Mouse (Mus musculus) kidney, adult 2 months (tissue): ENCODE data around the gene Arhgap17. TPM values are rescaled to one million over a fixed set of nuclear protein-coding genes. Genes with fewer than 3 reads are reported as not detected.

Source experiments
- DNase-seq: peaks from one replicate; pipeline ENCODE4 v3.0.0; 2021
- H3K27ac ChIP-seq: fragments of 200-500 bp; 2 replicates; pipeline ENCODE4 v1.5.1; 2012; ENCODE audit warnings: low read depth, low read length, control low read depth, inconsistent platforms; ENCODE audit not compliant: insufficient read depth
- H3K27me3 ChIP-seq: fragments of 200-500 bp; replicated peaks from 2 replicates; pipeline ENCODE4 v1.6.1; 2012; ENCODE audit warnings: mild to moderate bottlenecking, moderate library complexity, low read length, inconsistent platforms; ENCODE audit not compliant: control insufficient read depth, insufficient read depth
- H3K36me3 ChIP-seq: fragments of 200-500 bp; 2 replicates; pipeline ENCODE4 v1.6.1; 2012; ENCODE audit warnings: mild to moderate bottlenecking, moderate library complexity, low read length, inconsistent platforms; ENCODE audit not compliant: control insufficient read depth, insufficient read depth
- H3K4me1 ChIP-seq: fragments of 200-500 bp; 2 replicates; pipeline ENCODE4 v1.6.1; 2011; ENCODE audit warnings: low read length; ENCODE audit not compliant: control insufficient read depth, insufficient read depth
- H3K4me3 ChIP-seq: fragments of 200-500 bp; 2 replicates; pipeline ENCODE4 v1.5.1; 2011; ENCODE audit warnings: mild to moderate bottlenecking, low read depth, low read length, control low read depth; ENCODE audit not compliant: insufficient read depth
- CTCF ChIP-seq: fragments of 200-500 bp; conservative IDR thresholded peaks from 2 replicates; pipeline ENCODE4 v1.5.1; 2011; ENCODE audit warnings: low read depth, mild to moderate bottlenecking, control low read depth, low read length, moderate library complexity, mixed read lengths; ENCODE audit not compliant: insufficient read depth, insufficient read length
- POLR2A ChIP-seq: fragments of 200-500 bp; IDR thresholded peaks from one replicate; pipeline ENCODE4 v1.6.1; 2011; ENCODE audit warnings: low read depth, low read length, control low read depth
- WGBS: fragments of 180-500 bp; shearing (Covaris S2); methylation state at CpG from one replicate; pipeline ENCODE4 v1.1.7; 2018; 5-methylcytosine and 5-hydroxymethylcytosine counted together
- polyA plus RNA-seq: library from polyadenylated mRNA; depleted of rRNA; stranded (reverse); fragments of >200 nt; gene quantifications from 2 replicates; pipeline ENCODE4 v1.2.3, GENCODE M21; 2012

The Arhgap17 gene
- polyA plus RNA-seq, 1 experiment, result 21.0 TPM

- Histone ChIP-seq H3K27ac (no peak overlapping the region), H3K27me3 (no peaks in the 10 kb centered on the region), H3K4me3 (no peak overlapping the region), H3K4me1 (peaks cover 39% of the 10 kb centered on the region), H3K36me3 (no peaks in the 10 kb centered on the region)
- TF ChIP-seq CTCF (no peak), POLR2A (no peak)
- no peak for DNase-seq
- WGBS, result 86% methylated on average over 5 of the region's 5 CpGs
Measured at GRCm38 (mm10) chr7:123344079-123344780, 25.5 kb downstream of the Arhgap17 start.

- WGBS, result 50% methylated on average over 5 of the region's 5 CpGs
Measured at GRCm38 (mm10) chr7:123341896-123342295, 27.8 kb downstream of the Arhgap17 start.

GRCm38 (mm10) chr7:123338351-123338750, 31.4 kb downstream of the Arhgap17 start:
- no peak overlapping the region for H3K27ac ChIP-seq
- no peak overlapping the region for H3K4me3 ChIP-seq
- peaks cover 42% of the 10 kb centered on the region for H3K4me1 ChIP-seq
- 48% methylated on average over 8 of the region's 8 CpGs for WGBS
- no peaks in the 10 kb centered on the region for H3K36me3 ChIP-seq
- TF ChIP-seq CTCF (peak; percentile 39; the same call in 1 of the 2 replicates), POLR2A (no peak)
- DNase-seq, result peak; percentile 70
- no peaks in the 10 kb centered on the region for H3K27me3 ChIP-seq

More at GRCm38 (mm10) chr7:123341896-123342295, 27.8 kb downstream of the Arhgap17 start:
- Histone ChIP-seq H3K4me3 (no peak overlapping the region), H3K27me3 (no peaks in the 10 kb centered on the region), H3K27ac (no peak overlapping the region), H3K4me1 (peaks cover 53% of the 10 kb centered on the region), H3K36me3 (no peaks in the 10 kb centered on the region)
- TF ChIP-seq CTCF (no peak), POLR2A (no peak)
- no peak for DNase-seq

GRCm38 (mm10) chr7:123336322-123336721, 33.4 kb downstream of the Arhgap17 start:
- 38% methylated on average over 1 of the region's 1 CpGs for WGBS
- peak; percentile 81 for DNase-seq
- Histone ChIP-seq H3K36me3 (no peaks in the 10 kb centered on the region), H3K4me1 (peaks cover 38% of the 10 kb centered on the region), H3K4me3 (no peak overlapping the region), H3K27me3 (no peaks in the 10 kb centered on the region), H3K27ac (peak overlapping the region; percentile 22)
- TF ChIP-seq CTCF (no peak), POLR2A (no peak)

- Histone ChIP-seq H3K27me3 (no peaks in the 10 kb centered on the region), H3K27ac (no peak overlapping the region), H3K4me3 (no peak overlapping the region), H3K4me1 (peaks cover 15% of the 10 kb centered on the region; the same call in 1 of the 2 replicates), H3K36me3 (no peaks in the 10 kb centered on the region)
- 94% methylated on average over 9 of the region's 9 CpGs for WGBS
- no peak for DNase-seq
- no peak for TF ChIP-seq CTCF
- no peak for TF ChIP-seq POLR2A
Measured at GRCm38 (mm10) chr7:123330506-123330905, 39.2 kb downstream of the Arhgap17 start.

- 61% methylated on average over 4 of the region's 4 CpGs for WGBS
Measured at GRCm38 (mm10) chr7:123327909-123328308, 41.8 kb downstream of the Arhgap17 start.

GRCm38 (mm10) chr7:123326901-123327300, 42.8 kb downstream of the Arhgap17 start:
- no peak for DNase-seq
- WGBS, result 82% methylated on average over 4 of the region's 4 CpGs
- H3K27ac ChIP-seq, result no peak overlapping the region
- H3K36me3 ChIP-seq, result no peaks in the 10 kb centered on the region
- no peaks in the 10 kb centered on the region for H3K27me3 ChIP-seq
- H3K4me1 ChIP-seq, result peaks cover 13% of the 10 kb centered on the region; the same call in 1 of the 2 replicates
- no peak overlapping the region for H3K4me3 ChIP-seq
- TF ChIP-seq POLR2A (no peak), CTCF (no peak)

More at GRCm38 (mm10) chr7:123327909-123328308, 41.8 kb downstream of the Arhgap17 start:
- Histone ChIP-seq H3K27ac (peak overlapping the region; percentile 32; the same call in 1 of the 2 replicates), H3K36me3 (no peaks in the 10 kb centered on the region), H3K4me1 (peaks cover 15% of the 10 kb centered on the region; the same call in 1 of the 2 replicates), H3K4me3 (no peak overlapping the region), H3K27me3 (no peaks in the 10 kb centered on the region)
- TF ChIP-seq POLR2A (no peak), CTCF (no peak)
- DNase-seq, result no peak
